Mouse (Mus musculus) liver, adult (tissue): ENCODE measurements around the gene Tmem178b.

ENCODE experiments used
- GATA4 ChIP-seq: IDR thresholded peaks from 2 replicates; pipeline ENCODE4 v1.6.1; 2014; ENCODE audit warnings: mild to moderate bottlenecking, low read length; ENCODE audit not compliant: insufficient replicate concordance

Gene Tmem178b

DNA sequence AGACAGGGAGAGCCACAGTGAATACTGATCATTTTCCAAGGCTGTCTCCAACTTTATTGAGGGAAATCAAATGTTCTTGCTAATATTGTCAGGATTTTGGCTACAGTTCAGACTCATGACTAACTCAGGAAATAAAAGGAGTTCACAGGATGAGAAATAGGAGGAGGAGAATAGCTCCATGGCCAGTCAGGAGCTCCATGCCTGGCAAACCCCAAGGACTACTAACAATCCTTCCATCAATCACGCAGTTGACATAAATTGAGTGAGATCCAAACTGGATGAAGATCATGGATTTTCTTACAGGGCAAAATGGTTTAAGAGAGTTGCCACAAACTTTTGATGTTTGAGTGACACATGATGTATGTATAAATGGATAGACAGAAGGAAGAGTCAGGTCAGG is 258.9 kb downstream of the Tmem178b start:
- no peak for TF ChIP-seq GATA4

DNA sequence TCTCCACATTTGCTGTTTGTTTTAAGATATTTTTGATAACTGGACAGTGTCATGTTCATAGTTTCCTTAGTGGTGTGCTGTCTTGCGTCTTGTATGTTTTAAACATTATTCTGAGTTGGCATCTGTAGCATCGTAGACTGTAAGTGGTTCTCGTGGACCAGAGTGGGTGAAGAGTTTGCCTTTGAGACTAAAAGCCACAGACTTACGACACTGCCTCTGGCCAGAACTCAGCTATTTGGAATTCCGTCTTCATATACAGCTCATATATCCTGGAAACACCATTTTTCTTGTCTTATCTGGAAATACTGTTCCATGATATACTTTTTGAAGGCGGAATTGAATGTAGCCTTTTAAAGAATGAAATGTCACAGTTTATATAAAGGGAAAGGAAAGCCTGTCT is 260.4 kb downstream of the Tmem178b start:
- no peak for TF ChIP-seq GATA4

GRCm38 (mm10) chr6:40135716-40136115 is 262.6 kb downstream of the Tmem178b start:
- TF ChIP-seq GATA4: no peak

GRCm38 (mm10) chr6:40137346-40137745 is 264.3 kb downstream of the Tmem178b start:
- no peak for TF ChIP-seq GATA4

GRCm38 (mm10) chr6:40137831-40138520 is 264.9 kb downstream of the Tmem178b start:
- TF ChIP-seq GATA4: no peak

DNA sequence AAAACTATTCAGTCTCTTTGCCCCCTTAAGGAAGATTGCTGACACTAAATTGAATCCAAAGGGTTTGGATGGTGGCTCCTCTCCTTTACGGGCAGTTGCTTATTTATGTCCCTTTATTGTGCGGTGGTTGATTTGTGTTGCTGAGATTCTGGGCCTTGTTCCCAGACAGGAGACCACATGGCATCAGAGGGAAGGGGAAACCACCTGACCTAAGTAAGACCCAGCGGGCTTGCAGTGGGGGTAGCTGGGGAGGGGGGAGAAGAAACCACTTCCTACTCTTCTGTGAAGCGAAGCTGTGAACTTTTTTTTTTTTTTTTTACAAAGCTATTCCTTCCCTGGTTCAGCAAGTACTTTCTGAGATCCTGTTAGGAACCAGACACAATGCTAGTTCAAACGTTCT is 269.5 kb downstream of the Tmem178b start:
- TF ChIP-seq GATA4: no peak

DNA sequence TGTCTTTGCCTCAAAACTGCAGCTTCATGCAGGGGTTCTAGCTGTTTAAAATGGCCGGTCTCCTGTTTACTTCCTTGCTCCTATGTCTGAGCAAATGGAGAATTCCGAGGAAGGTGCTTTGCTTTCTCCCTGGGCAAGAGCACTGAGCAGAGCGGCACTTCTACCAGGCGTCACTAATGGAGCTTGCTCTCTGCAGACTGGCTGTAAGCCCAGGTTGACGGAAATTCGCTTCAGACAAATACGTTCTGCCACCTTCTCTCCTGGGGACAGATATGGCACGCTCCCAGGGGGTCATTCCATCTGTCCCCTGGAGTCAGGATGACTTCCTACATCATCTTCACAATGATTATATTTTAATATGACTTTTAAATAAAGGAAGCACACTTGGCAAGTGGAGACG is 271.3 kb downstream of the Tmem178b start:
- TF ChIP-seq GATA4: no peak

- no peak for TF ChIP-seq GATA4
Observed at GRCm38 (mm10) chr6:40145601-40146000, 272.5 kb downstream of the Tmem178b start.

- no peak for TF ChIP-seq GATA4
Observed at GRCm38 (mm10) chr6:40152241-40152640, 279.2 kb downstream of the Tmem178b start.

DNA sequence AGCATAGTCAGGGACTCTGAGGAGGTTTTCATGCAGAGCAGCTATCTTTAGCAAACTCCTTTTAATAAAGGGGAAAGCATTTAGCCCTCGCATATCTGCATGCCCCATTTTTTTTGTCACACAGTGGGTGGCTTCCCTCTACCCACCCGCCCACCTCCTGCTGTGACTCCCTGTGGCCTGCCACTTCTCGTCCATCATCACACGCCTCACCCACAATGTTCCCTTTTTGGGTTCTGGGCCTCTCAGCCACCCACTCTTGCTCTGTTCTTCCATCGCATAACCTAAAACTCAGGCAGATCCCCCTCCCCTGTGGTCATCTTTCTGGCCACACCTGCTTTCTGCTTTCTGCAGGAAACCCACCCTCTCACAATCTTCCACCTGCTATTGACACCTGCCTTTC is 288.3 kb downstream of the Tmem178b start:
- TF ChIP-seq GATA4: no peak

DNA sequence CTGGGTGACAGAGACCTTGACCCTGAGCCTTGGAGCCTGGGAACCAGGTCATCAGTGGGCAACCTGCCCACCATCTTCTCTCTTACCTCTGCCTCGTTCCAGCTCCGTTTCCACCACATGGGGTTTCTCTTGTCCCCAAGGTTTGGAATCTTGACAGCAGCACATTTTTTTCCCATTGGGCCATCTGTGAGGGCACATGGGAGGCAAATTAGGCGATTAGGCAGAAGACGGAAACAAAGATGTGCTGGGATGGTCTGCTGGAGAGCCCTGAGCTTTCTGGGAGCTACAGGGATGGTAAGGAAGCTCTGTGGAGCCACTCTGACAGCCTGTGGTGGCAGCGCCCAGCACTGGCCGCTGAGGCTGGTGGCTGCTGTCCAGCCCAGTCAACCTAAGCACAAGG is 300.5 kb downstream of the Tmem178b start:
- no peak for TF ChIP-seq GATA4

- no peak for TF ChIP-seq GATA4
Observed at GRCm38 (mm10) chr6:40177870-40178269, 304.8 kb downstream of the Tmem178b start.

GRCm38 (mm10) chr6:40180551-40180950 is 307.5 kb downstream of the Tmem178b start:
- no peak for TF ChIP-seq GATA4

DNA sequence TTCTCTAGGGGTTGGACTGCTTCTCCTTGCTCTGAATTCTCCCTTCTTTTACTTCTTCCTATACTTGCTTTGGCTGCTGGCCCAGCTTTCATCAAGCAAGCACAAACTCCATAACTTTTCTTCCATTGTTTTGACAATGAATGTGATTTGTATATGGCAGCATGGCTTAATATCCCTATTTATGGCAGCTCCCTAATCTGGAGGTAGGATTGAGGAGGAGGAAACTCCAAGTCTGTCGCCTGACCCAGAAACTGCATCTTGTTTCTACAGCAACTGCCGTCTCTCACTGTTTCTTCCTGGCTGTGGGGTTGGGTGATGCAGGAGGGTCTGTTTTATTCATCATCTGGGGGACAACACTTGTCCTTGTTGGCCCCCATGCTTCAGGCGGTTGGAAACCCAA is 327.6 kb downstream of the Tmem178b start:
- TF ChIP-seq GATA4: no peak

GRCm38 (mm10) chr6:40202602-40203001 is 329.5 kb downstream of the Tmem178b start:
- TF ChIP-seq GATA4: no peak

DNA sequence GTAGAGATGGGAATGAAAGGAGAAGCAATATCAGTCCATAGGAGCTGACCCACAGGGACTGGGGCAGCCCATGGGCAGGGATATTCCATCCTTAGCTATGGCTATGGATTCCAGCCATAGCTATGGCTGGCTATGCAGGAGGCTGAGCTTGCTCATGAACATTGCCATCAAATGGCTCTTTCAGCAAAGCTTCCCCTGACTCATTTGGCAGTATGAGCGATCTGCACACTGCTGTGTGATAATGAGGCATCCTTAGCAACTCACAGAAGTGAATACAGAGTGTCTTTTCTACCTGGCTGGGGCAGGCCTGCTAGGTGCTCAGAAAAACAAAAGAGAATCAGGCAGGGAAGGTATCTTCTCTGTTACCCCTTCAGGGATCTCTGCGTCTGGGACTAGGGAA is 332.3 kb downstream of the Tmem178b start:
- TF ChIP-seq GATA4: no peak

DNA sequence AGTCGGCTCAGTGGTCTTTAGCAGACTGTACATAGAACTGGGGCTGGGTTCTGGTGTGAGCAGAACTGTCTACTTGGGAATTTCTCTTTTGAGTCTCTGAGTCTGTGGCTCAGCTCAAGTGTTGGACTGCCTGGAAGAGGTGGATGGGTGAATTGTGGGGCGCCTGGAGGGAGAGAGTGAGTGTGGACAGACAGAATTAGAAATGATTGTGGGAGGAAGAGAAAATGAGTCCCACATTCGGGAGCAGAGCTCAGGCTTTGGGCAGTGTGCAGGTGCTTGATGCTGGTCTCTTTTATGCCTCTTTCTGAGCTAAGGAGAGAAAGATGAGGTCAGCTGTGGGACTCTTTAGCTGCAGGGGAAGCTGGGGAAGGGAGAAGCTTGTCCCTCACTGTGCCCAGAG is 334.9 kb downstream of the Tmem178b start:
- no peak for TF ChIP-seq GATA4
